Mouse (Mus musculus) adrenal gland, postnatal 14 days (tissue): Measurements from ENCODE around the gene Gpr171. TPM values are rescaled to one million over a fixed set of nuclear protein-coding genes. Genes with fewer than 3 reads are reported as not detected.

Source experiments
- DNase-seq: peaks from one replicate; pipeline ENCODE4 v3.0.0; 2021; ENCODE audit warnings: mixed read lengths
- long read RNA-seq, 2 experiments: library from polyadenylated mRNA; stranded (forward); transcript quantifications; one replicate each; pipeline ENCODE4 v2.0.0; 2021
- total RNA-seq: library from RNA; stranded (reverse); gene quantifications from 2 replicates; pipeline ENCODE4 v1.2.3, GENCODE M21; 2021

Gene Gpr171
- total RNA-seq, result 0.59 and 2.6 TPM in 2 replicates
- long read RNA-seq, experiment 1, result 0 reads
- long read RNA-seq, experiment 2, result 0 reads

DNA sequence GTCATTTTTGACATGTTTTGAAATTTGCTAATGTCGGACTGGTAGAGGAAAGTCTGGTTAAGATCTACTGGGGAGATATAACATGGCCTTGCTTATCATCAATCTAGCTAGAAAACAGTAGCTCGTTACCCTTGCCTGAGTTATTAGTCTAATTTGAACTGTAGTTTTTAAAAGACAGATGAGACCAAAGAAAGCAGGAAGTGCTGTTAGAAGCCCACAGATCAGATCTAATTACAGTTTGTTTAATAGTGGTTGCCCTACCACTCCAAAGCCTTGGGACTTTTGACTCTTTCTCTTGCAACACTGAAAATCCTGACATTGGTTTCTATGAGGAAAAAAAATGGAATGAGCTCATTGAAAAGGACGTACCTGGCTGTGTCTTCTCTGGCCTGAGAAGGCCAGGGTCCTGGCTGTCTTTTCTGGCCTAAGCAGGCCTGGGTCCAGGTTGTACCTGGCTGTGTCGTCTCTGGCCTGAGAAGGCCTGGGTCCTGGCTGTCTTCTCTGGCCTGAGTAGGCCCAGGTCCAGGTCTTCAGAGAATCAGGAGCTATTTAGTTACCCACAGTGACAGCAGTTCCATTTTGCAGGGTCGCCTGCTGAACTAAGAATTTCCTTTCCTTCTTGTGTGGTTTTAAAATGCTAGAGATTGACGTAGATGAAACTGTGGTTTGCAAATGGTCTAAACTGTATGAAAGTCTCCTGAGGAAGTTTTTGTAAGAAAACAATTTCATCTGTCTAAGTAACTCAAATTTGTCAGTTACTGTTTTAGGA lies at the start of gene Gpr171:
Gene Gpr171, minus strand, starts transcription at position 604 of the 769 bp plus-strand sequence.
- no peak for DNase-seq

DNA sequence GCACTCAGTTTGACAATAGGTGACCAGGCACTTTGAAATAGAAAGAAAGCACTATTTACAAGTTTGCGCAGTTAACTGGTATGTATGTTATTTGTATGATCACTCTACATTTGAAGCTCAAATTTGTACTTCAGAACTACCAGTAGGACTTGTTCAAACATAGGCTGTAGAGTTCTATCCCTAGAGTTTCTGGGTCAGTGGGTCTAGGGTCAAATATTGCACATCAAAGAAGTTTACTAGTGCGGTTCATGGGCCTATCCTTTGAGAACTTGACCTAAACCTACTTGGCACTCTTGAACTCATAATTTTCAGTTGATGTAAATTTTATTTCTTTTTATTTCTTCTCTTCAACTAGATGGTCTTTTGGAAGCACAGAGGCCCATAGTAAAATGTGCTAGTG lies 49.0 kb upstream of the Gpr171 start:
- no peak for DNase-seq

GRCm38 (mm10) chr3:59149646-59150045 lies 48.0 kb upstream of the Gpr171 start:
- no peak for DNase-seq

DNA sequence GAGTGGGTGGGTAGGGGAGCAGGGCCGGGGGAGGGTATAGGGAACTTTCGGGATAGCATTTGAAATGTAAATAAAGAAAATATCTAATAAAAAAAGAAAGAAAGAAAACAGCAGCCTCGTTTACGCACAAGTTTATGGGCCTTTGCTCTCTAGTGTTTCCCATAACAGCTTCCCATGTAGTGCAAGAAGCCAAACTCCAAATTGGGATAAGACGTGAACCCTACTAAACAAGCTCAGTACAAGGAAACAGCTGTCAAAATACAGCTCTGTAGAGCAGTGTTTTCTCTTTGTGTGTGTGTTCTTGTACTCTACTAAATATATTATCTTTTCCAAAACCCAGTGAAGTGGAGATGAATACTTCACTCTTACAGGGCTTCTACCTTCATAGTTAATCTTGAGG lies 43.6 kb upstream of the Gpr171 start:
- no peak for DNase-seq

GRCm38 (mm10) chr3:59141507-59142305 lies 40.1 kb upstream of the Gpr171 start:
- DNase-seq, result peak; percentile 25

DNA sequence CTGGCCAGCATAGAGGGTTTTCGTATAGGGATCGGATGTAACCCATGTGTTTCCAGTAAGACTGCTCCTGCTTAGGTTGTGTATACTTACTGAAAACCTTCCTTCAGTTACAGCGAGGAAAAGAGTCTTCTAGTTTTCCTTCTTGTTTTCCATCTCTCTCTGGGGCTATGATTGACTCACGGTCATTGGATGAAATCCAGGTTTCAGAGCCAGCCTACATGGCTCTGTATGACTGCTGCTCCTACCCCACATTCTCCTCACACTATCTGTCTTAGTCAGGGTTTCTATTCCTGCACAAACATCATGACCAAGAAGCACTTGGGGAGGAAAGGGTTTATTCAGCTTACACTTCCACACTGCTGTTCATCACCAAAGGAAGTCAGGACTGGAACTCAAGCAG lies 39.3 kb upstream of the Gpr171 start:
- DNase-seq, result peak; percentile 38

DNA sequence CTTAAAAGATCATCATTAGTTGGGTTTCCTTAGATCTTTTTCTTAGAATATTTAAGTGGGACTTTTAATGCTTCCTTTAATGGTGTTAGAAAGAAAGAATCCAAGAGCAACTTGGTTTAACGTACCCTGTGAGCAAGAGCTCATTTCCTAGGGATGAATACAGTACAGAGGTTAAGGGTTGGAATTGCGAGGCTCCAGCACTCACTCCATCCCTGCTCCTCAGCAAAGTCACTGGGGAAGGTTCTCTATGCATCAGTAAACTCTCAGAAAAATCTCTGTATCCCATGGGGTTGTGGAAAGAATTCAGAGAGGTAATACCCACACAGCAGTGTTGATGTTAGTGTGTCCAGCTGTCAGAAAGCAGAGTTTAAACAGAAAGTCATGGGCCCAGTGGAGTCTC lies 38.5 kb upstream of the Gpr171 start:
- no peak for DNase-seq

- DNase-seq, result peak; percentile 34
Measured at GRCm38 (mm10) chr3:59139651-59140051, 38.0 kb upstream of the Gpr171 start.

DNA sequence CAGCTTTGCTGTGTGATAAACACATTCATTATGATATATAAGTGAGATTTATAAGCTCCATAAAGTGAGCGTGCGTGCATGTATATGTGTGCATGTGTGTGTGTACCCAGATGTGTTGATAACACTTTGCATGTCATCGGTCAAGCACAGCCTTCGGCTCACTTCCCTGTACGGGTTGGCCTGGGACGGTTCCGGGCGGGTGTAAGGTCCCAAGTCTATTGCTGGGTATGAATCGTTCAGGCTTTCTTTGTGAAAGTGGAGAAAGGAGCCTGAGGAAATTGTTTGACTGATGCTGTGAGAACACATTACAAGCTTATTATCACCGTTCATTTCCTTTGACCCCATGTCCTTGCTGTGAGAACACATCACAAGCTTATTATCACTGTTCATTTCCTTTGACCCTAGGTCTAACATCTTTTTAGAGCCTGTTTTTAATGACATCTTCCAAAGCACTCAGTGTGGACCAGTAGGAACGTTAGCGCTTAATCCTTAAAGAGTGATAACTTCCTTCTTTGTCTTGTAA lies 37.4 kb upstream of the Gpr171 start:
- DNase-seq, result no peak

GRCm38 (mm10) chr3:59135911-59136653 lies 34.5 kb upstream of the Gpr171 start:
- no peak for DNase-seq

- no peak for DNase-seq
Measured at GRCm38 (mm10) chr3:59133189-59133588, 31.6 kb upstream of the Gpr171 start.

DNA sequence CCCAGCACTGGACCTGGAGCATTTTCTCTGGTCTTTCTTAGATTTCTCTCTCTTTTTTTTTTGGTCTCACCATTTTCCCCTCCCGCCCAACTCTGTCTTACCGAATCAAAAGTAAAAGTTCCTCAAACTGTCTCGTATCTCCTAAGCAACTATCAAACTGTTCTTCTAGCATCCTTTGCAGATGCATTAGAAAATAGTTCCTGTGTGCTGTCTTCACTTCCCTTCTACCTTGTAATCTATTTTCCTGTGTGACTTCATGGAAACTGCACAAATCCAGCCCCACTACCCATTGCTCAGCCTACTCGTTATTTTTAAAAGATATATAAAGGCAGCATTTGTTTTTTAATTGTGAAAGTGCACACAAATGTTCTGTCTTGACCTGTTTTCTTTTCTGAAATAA lies 30.3 kb upstream of the Gpr171 start:
- no peak for DNase-seq

GRCm38 (mm10) chr3:59131081-59131480 lies 29.5 kb upstream of the Gpr171 start:
- DNase-seq, result peak; percentile 54

- peak; percentile 66 for DNase-seq
Measured at GRCm38 (mm10) chr3:59130431-59130830, 28.8 kb upstream of the Gpr171 start.

DNA sequence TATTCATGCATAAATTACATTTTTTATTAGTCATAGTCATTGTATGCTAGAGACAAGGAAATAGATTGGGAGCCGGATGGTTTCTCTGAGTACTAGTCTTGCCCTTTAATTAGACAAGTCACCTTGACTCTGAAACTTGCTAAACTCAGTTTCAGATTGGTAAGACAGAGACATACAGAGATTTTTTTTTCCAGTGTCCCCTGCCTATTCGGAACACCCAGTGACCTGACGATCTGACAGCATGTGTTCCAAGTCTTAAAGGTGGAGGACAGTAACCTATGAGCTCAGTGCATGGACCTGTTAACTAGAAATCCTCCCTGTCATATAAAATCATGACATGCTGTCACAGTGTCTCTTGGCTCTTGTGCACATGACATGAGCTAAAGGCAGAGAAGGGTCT lies 27.9 kb upstream of the Gpr171 start:
- DNase-seq, result no peak

DNA sequence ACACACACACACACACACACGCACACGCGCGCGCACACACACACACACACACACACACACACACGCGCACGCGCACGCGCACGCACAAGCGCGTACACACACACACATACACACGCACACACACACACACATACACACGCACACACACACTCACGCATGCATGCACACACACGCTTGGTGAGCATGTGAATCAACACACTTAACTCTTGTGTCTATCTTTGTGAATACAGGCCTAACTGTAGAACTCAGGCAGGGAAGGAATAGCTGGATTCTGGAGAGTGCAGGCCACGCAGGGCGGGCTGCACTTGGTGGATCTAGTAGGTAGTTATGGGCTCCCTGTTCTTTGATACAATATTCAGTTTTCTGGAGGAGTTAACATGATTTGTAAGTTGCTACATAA lies 27.1 kb upstream of the Gpr171 start:
- no peak for DNase-seq

DNA sequence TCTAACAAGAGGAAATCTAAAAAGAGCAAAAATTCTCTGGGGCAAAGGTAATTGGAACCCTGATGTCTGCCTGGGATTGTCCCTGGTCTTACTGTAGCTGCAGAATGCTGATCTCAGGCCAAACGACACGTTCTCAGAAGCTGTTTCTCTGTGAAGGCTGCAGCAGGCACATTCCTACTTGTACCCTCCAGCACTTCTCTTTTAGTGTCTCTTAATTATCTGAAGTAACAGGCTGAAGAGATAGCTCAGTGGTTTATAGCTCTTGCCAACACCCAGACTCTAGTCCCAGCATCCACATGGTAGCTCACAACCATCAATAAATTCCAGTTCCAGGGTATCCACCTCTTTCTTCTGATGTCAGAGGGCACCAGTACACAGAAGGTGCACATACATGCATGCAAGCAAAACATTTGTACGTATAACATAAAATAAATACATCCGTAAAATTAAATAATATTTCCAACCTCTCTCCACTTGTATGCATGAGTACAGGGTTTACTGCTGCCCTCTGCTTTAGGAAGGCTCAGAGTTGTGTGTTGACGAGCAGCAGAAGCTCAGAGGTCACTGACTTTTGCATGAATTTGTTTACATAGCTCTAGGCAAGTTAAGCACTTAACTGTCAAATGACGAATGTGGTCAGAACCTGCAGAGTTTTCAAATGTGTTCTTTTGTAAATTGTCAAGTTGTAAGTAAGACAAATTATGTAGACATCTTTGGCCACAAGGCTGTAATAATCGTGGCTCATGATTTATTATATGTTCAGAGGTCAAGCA lies 24.3 kb upstream of the Gpr171 start:
- no peak for DNase-seq

GRCm38 (mm10) chr3:59125022-59125421 lies 23.4 kb upstream of the Gpr171 start:
- DNase-seq, result no peak

DNA sequence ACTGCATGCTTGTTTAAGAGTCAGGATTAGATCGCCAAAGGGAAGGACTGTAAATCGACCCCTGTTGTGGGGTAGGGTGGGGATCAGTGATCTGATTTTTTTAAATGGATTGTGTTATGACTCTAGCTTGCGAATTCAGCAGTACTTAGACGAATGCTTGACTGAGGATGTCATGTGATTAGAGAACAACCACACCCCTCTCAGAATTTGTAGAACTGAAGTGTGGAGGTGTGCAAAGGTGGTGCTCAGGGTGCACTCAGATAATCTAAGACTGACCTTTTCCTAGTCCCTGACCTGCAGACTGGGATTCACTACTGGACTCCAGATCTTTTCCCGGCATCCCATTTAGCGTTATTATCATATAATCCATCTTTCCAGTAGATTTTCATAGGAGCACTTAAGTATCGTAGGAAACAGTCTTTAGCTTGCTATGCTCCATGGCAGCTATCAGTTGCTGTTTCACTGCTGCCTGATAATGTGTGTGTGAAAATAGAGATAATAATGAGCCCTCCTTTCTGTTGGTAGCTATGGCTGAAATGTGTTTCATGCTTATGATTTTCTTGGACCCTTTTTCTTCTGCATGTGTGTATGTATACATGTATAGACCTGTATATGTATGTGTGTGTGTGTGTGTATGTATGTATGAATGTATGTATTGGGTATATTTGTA lies 20.3 kb upstream of the Gpr171 start:
- DNase-seq, result no peak

GRCm38 (mm10) chr3:59121067-59121730 lies 19.6 kb upstream of the Gpr171 start:
- DNase-seq, result no peak
